Mouse (Mus musculus) hindbrain, embryonic 14.5 days (tissue): ENCODE data around the gene Nfam1. TPM values are rescaled to one million over a fixed set of nuclear protein-coding genes. Genes with fewer than 3 reads are reported as not detected.

Experiments used
- ATAC-seq: fragments of 200-750 bp; cut with Nextera tagmentation; 2 replicates; pipeline ENCODE4 v1.8.0; 2017; ENCODE audit warnings: moderate number of reproducible peaks, mild to moderate bottlenecking, moderate TSS enrichment, moderate library complexity; ENCODE audit not compliant: low FRiP score
- DNase-seq: peaks from one replicate; pipeline ENCODE4 v3.0.0-alpha.2; 2015; ENCODE audit warnings: low spot score
- H3K27ac ChIP-seq: fragments of 300-500 bp; sonication (generic); 2 replicates; pipeline ENCODE4 v1.5.1; 2014; ENCODE audit warnings: mild to moderate bottlenecking, moderate library complexity
- H3K27me3 ChIP-seq: fragments of 300-500 bp; sonication (generic); 2 replicates; pipeline ENCODE4 v1.6.1; 2014; ENCODE audit warnings: mild to moderate bottlenecking, low read length, mixed read lengths; ENCODE audit not compliant: control insufficient read depth, insufficient read depth
- H3K36me3 ChIP-seq: fragments of 300-500 bp; sonication (generic); replicated peaks from 2 replicates; pipeline ENCODE4 v1.6.1; 2014; ENCODE audit not compliant: control insufficient read depth, insufficient read depth
- H3K4me1 ChIP-seq: fragments of 300-500 bp; sonication (generic); replicated peaks from 2 replicates; pipeline ENCODE4 v1.6.1; 2014; ENCODE audit warnings: antibody characterized with exemption, low read length, mixed read lengths; ENCODE audit not compliant: control insufficient read depth, insufficient read depth
- H3K4me2 ChIP-seq: fragments of 300-500 bp; sonication (generic); replicated peaks from 2 replicates; pipeline ENCODE4 v1.6.1; 2014; ENCODE audit warnings: mild to moderate bottlenecking, moderate library complexity
- H3K4me3 ChIP-seq: fragments of 300-500 bp; sonication (generic); replicated peaks from 2 replicates; pipeline ENCODE4 v1.5.1; 2014; ENCODE audit warnings: mild to moderate bottlenecking, low read length
- H3K9ac ChIP-seq: fragments of 300-500 bp; sonication (generic); 2 replicates; pipeline ENCODE4 v1.6.1; 2014
- H3K9me3 ChIP-seq: fragments of 300-500 bp; sonication (generic); 2 replicates; pipeline ENCODE4 v1.6.1; 2016; ENCODE audit warnings: low read length; ENCODE audit not compliant: control insufficient read depth
- WGBS: fragments of 180-500 bp; shearing (Covaris S2); extraction: QIAGEN DNeasy Blood & Tissue Kit; methylation state at CpG from one replicate; pipeline ENCODE4 v1.1.7; 2014; 5-methylcytosine and 5-hydroxymethylcytosine counted together
- polyA plus RNA-seq: library from polyadenylated mRNA; unstranded; fragments of >200 nt; fragmentation: Nextera tagmentation; extraction: Ambion mirVana; gene quantifications from 2 replicates; pipeline ENCODE4 v1.2.1, GENCODE M21; 2014

Gene Nfam1
- polyA plus RNA-seq, 1 experiment from 2014 or later, result 1.9 TPM

- H3K9ac ChIP-seq, result peak overlapping the region; percentile 65
- H3K4me3 ChIP-seq, result peak overlapping the region; percentile 56
- peak; percentile 16; the same call in 1 of the 2 replicates for ATAC-seq
- peaks cover 72% of the 10 kb centered on the region for H3K4me1 ChIP-seq
- H3K9me3 ChIP-seq, result no peaks in the 10 kb centered on the region
- 2% methylated on average over 24 of the region's 26 CpGs for WGBS
- H3K27ac ChIP-seq, result peak overlapping the region; percentile 84
- H3K27me3 ChIP-seq, result peaks cover 11% of the 10 kb centered on the region; the same call in 1 of the 2 replicates
- DNase-seq, result peak; percentile 25
- peak overlapping the region; percentile 80 for H3K4me2 ChIP-seq
- no peaks in the 10 kb centered on the region for H3K36me3 ChIP-seq
Observed at GRCm38 (mm10) chr15:82960786-82961561, 72.1 kb downstream of the Nfam1 start.

GRCm38 (mm10) chr15:82959151-82959550 is 74.0 kb downstream of the Nfam1 start:
- Histone ChIP-seq H3K9me3 (no peaks in the 10 kb centered on the region), H3K4me1 (peaks cover 67% of the 10 kb centered on the region), H3K4me3 (no peak overlapping the region), H3K27me3 (peaks cover 11% of the 10 kb centered on the region; the same call in 1 of the 2 replicates), H3K27ac (peak overlapping the region; percentile 86), H3K4me2 (peak overlapping the region; percentile 80), H3K36me3 (no peaks in the 10 kb centered on the region), H3K9ac (0 out of 2 replicates have a peak overlapping the region, but pooled peaks have one; percentile 17)
- no peak for ATAC-seq
- DNase-seq, result no peak
- WGBS, result 56% methylated on average over 12 of the region's 12 CpGs

DNA sequence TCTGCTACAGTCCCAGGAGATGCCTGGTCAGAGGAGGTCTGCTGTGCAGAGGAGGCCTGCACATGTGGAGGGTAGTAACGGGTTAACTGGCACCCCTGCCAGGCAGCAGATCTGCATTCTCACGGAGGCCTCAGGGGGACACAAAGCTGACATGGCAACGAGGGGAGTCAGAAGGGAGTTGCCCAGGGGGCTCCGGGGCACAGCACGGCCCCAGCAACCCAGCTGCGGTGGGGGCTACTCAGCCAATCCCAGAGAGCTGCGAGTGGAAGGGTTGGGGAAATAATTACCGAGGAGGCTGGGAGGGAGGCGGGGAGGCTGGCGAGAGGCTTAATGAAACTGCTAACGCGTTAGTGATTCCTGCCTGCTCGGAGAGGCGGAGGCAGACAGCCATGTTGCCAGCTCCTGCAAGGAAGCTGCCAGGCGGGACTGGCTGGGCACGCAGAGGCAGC is 74.8 kb downstream of the Nfam1 start:
- Histone ChIP-seq H3K4me3 (peak overlapping the region; percentile 5; the same call in 1 of the 2 replicates), H3K9ac (peak overlapping the region; percentile 59), H3K27me3 (peaks cover 11% of the 10 kb centered on the region), H3K36me3 (no peaks in the 10 kb centered on the region), H3K4me2 (peak overlapping the region; percentile 80), H3K27ac (peak overlapping the region; percentile 86), H3K9me3 (no peaks in the 10 kb centered on the region), H3K4me1 (peaks cover 73% of the 10 kb centered on the region)
- ATAC-seq, result peak; percentile 44
- DNase-seq, result peak; percentile 71
- under 1% methylated on average over 16 of the region's 16 CpGs for WGBS

DNA sequence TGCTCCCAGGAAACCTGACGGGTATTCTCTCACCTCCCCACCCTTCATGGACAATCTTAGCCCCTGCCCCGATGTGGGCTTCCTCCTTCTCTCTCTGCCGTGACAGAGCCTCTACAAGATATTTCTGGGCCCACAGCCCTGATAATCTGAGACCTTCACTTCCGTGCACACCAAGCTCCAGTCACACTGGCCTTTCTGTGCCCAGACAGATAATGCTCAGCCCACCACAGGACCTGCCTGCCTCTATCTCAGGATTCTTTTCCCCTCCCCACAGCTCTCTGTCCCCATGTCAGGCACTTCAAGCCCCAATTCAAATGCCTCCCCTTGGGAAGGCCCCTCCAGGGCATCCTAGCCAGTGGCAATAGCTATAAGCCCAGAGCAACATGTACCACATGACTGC is 76.4 kb downstream of the Nfam1 start:
- Histone ChIP-seq H3K9ac (no peak overlapping the region), H3K4me2 (no peak overlapping the region), H3K9me3 (no peaks in the 10 kb centered on the region), H3K4me1 (peaks cover 73% of the 10 kb centered on the region), H3K27me3 (peaks cover 11% of the 10 kb centered on the region), H3K4me3 (no peak overlapping the region), H3K36me3 (no peaks in the 10 kb centered on the region), H3K27ac (no peak overlapping the region; the same call in 1 of the 2 replicates)
- no peak for DNase-seq
- ATAC-seq, result no peak
- 71% methylated on average over 4 of the region's 4 CpGs for WGBS

DNA sequence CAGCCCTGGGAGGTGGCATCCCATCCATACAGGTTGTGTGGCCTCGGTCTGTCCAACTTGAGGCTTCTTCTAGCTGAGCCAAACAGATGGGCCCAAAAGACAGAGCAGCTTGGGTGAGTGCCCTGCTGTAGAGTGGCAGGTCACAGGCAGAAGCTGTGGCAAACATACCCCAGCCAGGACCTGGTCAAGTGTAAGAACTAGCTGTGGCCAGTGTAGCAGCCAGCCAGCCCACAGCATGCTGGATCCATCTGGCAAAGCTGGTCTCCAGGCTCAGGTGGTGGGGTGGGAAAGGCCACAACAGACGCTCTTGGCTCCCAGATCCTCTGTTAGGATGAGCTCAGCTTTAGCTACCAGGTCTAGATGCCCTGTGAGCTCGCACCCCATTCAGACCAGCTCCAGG is 76.8 kb downstream of the Nfam1 start:
- 65% methylated on average over 3 of the region's 3 CpGs for WGBS
- DNase-seq (no peak), ATAC-seq (no peak)
- H3K36me3 ChIP-seq, result no peaks in the 10 kb centered on the region
- no peak overlapping the region; the same call in 1 of the 2 replicates for H3K27ac ChIP-seq
- H3K9ac ChIP-seq, result no peak overlapping the region
- no peaks in the 10 kb centered on the region for H3K9me3 ChIP-seq
- H3K4me3 ChIP-seq, result no peak overlapping the region
- no peak overlapping the region for H3K4me2 ChIP-seq
- peaks cover 68% of the 10 kb centered on the region for H3K4me1 ChIP-seq
- H3K27me3 ChIP-seq, result peaks cover 8% of the 10 kb centered on the region

DNA sequence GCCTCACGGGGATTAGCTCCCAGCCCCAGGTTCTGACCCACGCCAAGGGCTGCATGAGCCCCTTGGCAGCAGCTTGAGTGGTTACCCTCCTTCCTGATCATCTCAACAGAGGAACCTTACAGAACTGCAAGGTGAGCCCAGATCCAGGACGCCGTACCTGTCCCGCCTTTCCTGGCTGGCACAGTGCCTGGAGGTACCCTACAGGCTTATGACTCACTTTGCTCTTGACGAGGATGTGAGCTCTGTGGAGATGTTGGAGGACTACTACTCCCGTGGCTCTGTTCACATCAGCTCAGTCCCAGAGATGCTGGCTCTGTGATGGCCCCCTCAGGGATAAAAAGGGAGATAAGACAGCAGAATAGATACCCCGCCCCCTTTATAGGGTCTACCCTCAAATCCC is 77.8 kb downstream of the Nfam1 start:
- Histone ChIP-seq H3K9me3 (no peaks in the 10 kb centered on the region), H3K27me3 (peaks cover 11% of the 10 kb centered on the region), H3K27ac (no peak overlapping the region), H3K9ac (no peak overlapping the region), H3K4me2 (no peak overlapping the region), H3K4me3 (no peak overlapping the region), H3K4me1 (peaks cover 65% of the 10 kb centered on the region), H3K36me3 (no peaks in the 10 kb centered on the region)
- ATAC-seq (no peak), DNase-seq (no peak)
- 87% methylated on average over 8 of the region's 8 CpGs for WGBS

GRCm38 (mm10) chr15:82954034-82954433 is 79.1 kb downstream of the Nfam1 start:
- 66% methylated on average over 5 of the region's 5 CpGs for WGBS
- no peaks in the 10 kb centered on the region for H3K9me3 ChIP-seq
- H3K27ac ChIP-seq, result no peak overlapping the region
- no peaks in the 10 kb centered on the region for H3K36me3 ChIP-seq
- H3K4me3 ChIP-seq, result no peak overlapping the region
- H3K4me2 ChIP-seq, result no peak overlapping the region
- ATAC-seq (no peak), DNase-seq (no peak)
- peaks cover 17% of the 10 kb centered on the region for H3K27me3 ChIP-seq
- peaks cover 56% of the 10 kb centered on the region for H3K4me1 ChIP-seq
- no peak overlapping the region for H3K9ac ChIP-seq

GRCm38 (mm10) chr15:82953096-82953495 is 80.0 kb downstream of the Nfam1 start:
- WGBS, result 16% methylated on average over 4 of the region's 4 CpGs
- H3K27ac ChIP-seq, result peak overlapping the region; percentile 52
- no peak overlapping the region for H3K9ac ChIP-seq
- H3K36me3 ChIP-seq, result no peaks in the 10 kb centered on the region
- H3K27me3 ChIP-seq, result peaks cover 24% of the 10 kb centered on the region
- H3K9me3 ChIP-seq, result no peaks in the 10 kb centered on the region
- H3K4me3 ChIP-seq, result no peak overlapping the region
- DNase-seq (no peak), ATAC-seq (no peak)
- no peak overlapping the region for H3K4me2 ChIP-seq
- H3K4me1 ChIP-seq, result peaks cover 47% of the 10 kb centered on the region

DNA sequence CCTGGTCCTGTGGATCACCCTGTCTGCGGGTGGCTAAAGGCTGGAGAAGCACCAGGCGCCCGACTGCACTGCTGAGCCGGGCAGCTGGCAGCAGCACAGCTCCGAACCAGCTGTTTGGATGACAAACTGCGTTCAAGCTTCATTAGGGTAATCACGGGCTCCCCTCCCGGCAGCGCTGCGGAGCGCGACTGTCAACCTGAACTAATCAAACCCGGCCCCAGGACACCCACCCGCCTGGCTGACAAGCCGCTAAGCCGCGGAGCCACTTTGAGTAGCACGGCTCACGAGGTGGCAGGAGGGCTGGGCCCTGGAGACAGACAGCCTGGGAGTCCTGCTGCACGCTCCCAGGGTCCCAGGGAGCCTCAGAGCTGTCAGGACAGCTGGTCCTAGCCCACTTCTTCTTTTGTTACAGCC is 80.8 kb downstream of the Nfam1 start:
- 7% methylated on average over 20 of the region's 20 CpGs for WGBS
- Histone ChIP-seq H3K27me3 (peaks cover 29% of the 10 kb centered on the region), H3K27ac (peak overlapping the region; percentile 46; the same call in 1 of the 2 replicates)

More for the DNA sequence above, 80.8 kb downstream of the Nfam1 start:
- no peaks in the 10 kb centered on the region for H3K9me3 ChIP-seq
- H3K4me1 ChIP-seq, result peaks cover 43% of the 10 kb centered on the region
- DNase-seq (peak; percentile 67), ATAC-seq (peak; percentile 56)
- no peak overlapping the region for H3K4me2 ChIP-seq
- no peak overlapping the region for H3K4me3 ChIP-seq
- no peaks in the 10 kb centered on the region for H3K36me3 ChIP-seq
- H3K9ac ChIP-seq, result no peak overlapping the region
